9 mouse cellular contexts compared by ENCODE assay signal in genomic region chr19:10294631-10295562, GRCm38 (mm10). TPM values are rescaled to one million over a fixed set of nuclear protein-coding genes. Genes with fewer than 3 reads are reported as not detected.
DNase-seq lines count a peak whose midpoint lies in the region; ATAC-seq and TF ChIP-seq lines count a peak whose summit lies in the region.
"Had no signal": no experiment of that assay in that cellular context is flagged by ENCODE, and none has a peak within 500 bp of the region (broad histone marks: within the 10 kb centered on the region; RNA-seq: fewer than 3 reads in every experiment).

No protein-coding gene starts in this region.

- peak; percentile 46; the same call in 1 of the 2 replicates for ATAC-seq in forebrain, embryonic 13.5 days
- ATAC-seq in hindbrain, embryonic 11.5 days (ENCODE audit: low FRiP score): peak; percentile 38; the same call in 1 of the 2 replicates
- ATAC-seq in midbrain, postnatal 0 days (ENCODE audit: low FRiP score): no peak
- no peak for ATAC-seq in activated CD4-positive, CD25-positive, alpha-beta regulatory T cell, adult 4 months

- peak; percentile 56 to 69 for DNase-seq in left cerebral cortex, postnatal 14 days (ENCODE audit: low spot score in 2 of 2)
- no peak for DNase-seq in left cerebral cortex, adult 9 months (ENCODE audit: low spot score in 2 of 2)
- no peak for DNase-seq in hindbrain, embryonic 11.5 days (ENCODE audit: low spot score)
- peak; percentile 43 to 49 for DNase-seq in layer of hippocampus, postnatal 36 days
- DNase-seq in midbrain, postnatal 0 days (ENCODE audit: low spot score): peak; percentile 34
- no peak for DNase-seq in T-cell, adult 2 months (ENCODE audit: low spot score)

- no peak for TF ChIP-seq CTCF in midbrain, postnatal 0 days (IDR thresholded peaks at IDR 0.05)

- H3K27ac ChIP-seq in forebrain, embryonic 13.5 days: peak overlapping the region; percentile 52
- peak overlapping the region; percentile 53; the same call in 1 of the 2 replicates for H3K27ac ChIP-seq in hindbrain, embryonic 11.5 days (ENCODE audit: low read depth, low read length)
- peak overlapping the region; percentile 52 for H3K27ac ChIP-seq in midbrain, postnatal 0 days (ENCODE audit: low read depth, low read length)

- peak overlapping the region; percentile 41 for H3K4me2 ChIP-seq in forebrain, embryonic 13.5 days
- no peak overlapping the region; the same call in 1 of the 2 replicates for H3K4me2 ChIP-seq in hindbrain, embryonic 11.5 days (replicated peaks; ENCODE audit: low read depth, low read length)
- H3K4me2 ChIP-seq in midbrain, postnatal 0 days (ENCODE audit: low read depth, low read length, poor library complexity, severe bottlenecking): 0 out of 2 replicates have a peak overlapping the region, but pooled peaks have one; percentile 7

- intact Hi-C loops in left cerebral cortex, postnatal 14 days (cut with DNase I): no loop called here

- H3K4me1 ChIP-seq in forebrain, embryonic 13.5 days: peaks cover 34% of the 10 kb centered on the region
- peaks cover 7% of the 10 kb centered on the region; the same call in 1 of the 2 replicates for H3K4me1 ChIP-seq in hindbrain, embryonic 11.5 days (replicated peaks; ENCODE audit: control insufficient read depth, insufficient read depth, low read length)
- peaks cover 7% of the 10 kb centered on the region; the same call in 1 of the 2 replicates for H3K4me1 ChIP-seq in midbrain, postnatal 0 days (ENCODE audit: insufficient read depth, low read length)

- H3K36me3 ChIP-seq in forebrain, embryonic 13.5 days (ENCODE audit: poor library complexity, severe bottlenecking): no peaks in the 10 kb centered on the region
- no peaks in the 10 kb centered on the region for H3K36me3 ChIP-seq in hindbrain, embryonic 11.5 days (ENCODE audit: control insufficient read depth, insufficient read depth, low read length)
- H3K36me3 ChIP-seq in midbrain, postnatal 0 days (ENCODE audit: insufficient read depth, low read length): no peaks in the 10 kb centered on the region

- no peaks in the 10 kb centered on the region for H3K27me3 ChIP-seq in forebrain, embryonic 13.5 days
- H3K27me3 ChIP-seq in hindbrain, embryonic 11.5 days (ENCODE audit: control insufficient read depth, insufficient read depth, low read length): peaks cover 2% of the 10 kb centered on the region
- H3K27me3 ChIP-seq in midbrain, postnatal 0 days (ENCODE audit: insufficient read depth, low read length): no peaks in the 10 kb centered on the region

- H3K4me3 ChIP-seq in forebrain, embryonic 13.5 days: no peak overlapping the region
- H3K4me3 ChIP-seq in hindbrain, embryonic 11.5 days (ENCODE audit: low read depth, low read length): no peak overlapping the region
- no peak overlapping the region for H3K4me3 ChIP-seq in midbrain, postnatal 0 days (ENCODE audit: low read depth, low read length)

- H3K9ac ChIP-seq in forebrain, embryonic 13.5 days: peak overlapping the region; percentile 35
- no peak overlapping the region for H3K9ac ChIP-seq in hindbrain, embryonic 11.5 days (ENCODE audit: low read depth, low read length)
- 0 out of 2 replicates have a peak overlapping the region, but pooled peaks have one; percentile 36 for H3K9ac ChIP-seq in midbrain, postnatal 0 days (replicated peaks; ENCODE audit: low read length, poor library complexity, severe bottlenecking)

- no peaks in the 10 kb centered on the region for H3K9me3 ChIP-seq in forebrain, embryonic 13.5 days (replicated peaks)
- no peaks in the 10 kb centered on the region for H3K9me3 ChIP-seq in hindbrain, embryonic 11.5 days (ENCODE audit: control insufficient read depth, low read length)
- H3K9me3 ChIP-seq in midbrain, postnatal 0 days (ENCODE audit: low read length): no peaks in the 10 kb centered on the region

- WGBS in forebrain, embryonic 13.5 days: 26% methylated on average over 20 of the region's 20 CpGs
- WGBS in hindbrain, embryonic 11.5 days: 39% methylated on average over 20 of the region's 20 CpGs
- WGBS in midbrain, postnatal 0 days: 31% methylated on average over 20 of the region's 20 CpGs

RNA-seq across cellular contexts. Expression of gene Dagla, which starts 9.8 kb away (rescaled TPM):
- total RNA-seq in left cerebral cortex, postnatal 14 days (2021): 10 to 100 TPM; 84.2 to 85.4 TPM
- 3.2 TPM in 2 replicates for polyA plus RNA-seq in forebrain, embryonic 13.5 days (2015; fragmentation: Nextera tagmentation; extraction: Ambion mirVana)
- polyA plus RNA-seq in hindbrain, embryonic 11.5 days (2014; fragmentation: Nextera tagmentation; extraction: Ambion mirVana): 1.5 and 1.8 TPM in 2 replicates
- total RNA-seq in layer of hippocampus, postnatal 36 days (2021): 100 to 1,000 TPM; 122 to 123 TPM
- 29.9 and 40.8 TPM in 2 replicates for total RNA-seq in midbrain, postnatal 0 days (2014; rRNA removed)
- 12.8 and 13.7 TPM in 2 replicates for polyA plus RNA-seq in midbrain, postnatal 0 days (2015; fragmentation: Nextera tagmentation; extraction: Ambion mirVana)
- polyA plus RNA-seq in activated CD4-positive, CD25-positive, alpha-beta regulatory T cell, adult 4 months (2017; shearing (Covaris generic)): under 1 TPM in 1 of 2 experiments, not detected in 1; 0.20 TPM
- total RNA-seq: MEL had no signal

RNA-seq across cellular contexts. Expression of gene Myrf, which starts 54.3 kb away (rescaled TPM):
- total RNA-seq in left cerebral cortex, postnatal 14 days (2021): 10 to 100 TPM in 1 of 2 experiments, 1 to 10 TPM in 1; 9.9 to 16.0 TPM
- 0.22 and 0.31 TPM in 2 replicates for polyA plus RNA-seq in forebrain, embryonic 13.5 days (2015; fragmentation: Nextera tagmentation; extraction: Ambion mirVana)
- 1.3 and 1.6 TPM in 2 replicates for polyA plus RNA-seq in hindbrain, embryonic 11.5 days (2014; fragmentation: Nextera tagmentation; extraction: Ambion mirVana)
- total RNA-seq in layer of hippocampus, postnatal 36 days (2021): 10 to 100 TPM; 27.5 to 30.5 TPM
- 1.7 and 2.2 TPM in 2 replicates for total RNA-seq in midbrain, postnatal 0 days (2014; rRNA removed)
- polyA plus RNA-seq in midbrain, postnatal 0 days (2015; fragmentation: Nextera tagmentation; extraction: Ambion mirVana): 0.91 and 0.94 TPM in 2 replicates
- under 1 TPM in 1 of 2 experiments, not detected in 1; 0.09 TPM for polyA plus RNA-seq in activated CD4-positive, CD25-positive, alpha-beta regulatory T cell, adult 4 months (2017; shearing (Covaris generic))

Comparison
In these comparisons a context has a peak if more than half of its experiments do, and no peak if none do; other contexts are left out.
1. DNase-seq: peak in left cerebral cortex, postnatal 14 days (2 of 2), layer of hippocampus, postnatal 36 days (2 of 2) and midbrain, postnatal 0 days (single experiment); none in left cerebral cortex, adult 9 months (0 of 2), hindbrain, embryonic 11.5 days (single experiment) and T-cell, adult 2 months (single experiment).
2. ATAC-seq: peak in forebrain, embryonic 13.5 days (single experiment) and hindbrain, embryonic 11.5 days (single experiment); none in midbrain, postnatal 0 days (single experiment) and activated CD4-positive, CD25-positive, alpha-beta regulatory T cell, adult 4 months (single experiment).
3. Peak in every context shown above with its lines, with median percentiles within 50 percentile points of each other: H3K27ac ChIP-seq.